Mouse (Mus musculus) forebrain, embryonic 11.5 days (tissue): ENCODE results near the gene Folr2. TPM values are rescaled to one million over a fixed set of nuclear protein-coding genes. Genes with fewer than 3 reads are reported as not detected.

ENCODE experiments used
- ATAC-seq: fragments of 200-750 bp; cut with Nextera tagmentation; replicated peaks from 2 replicates; pipeline ENCODE4 v1.8.0; 2017; ENCODE audit warnings: moderate TSS enrichment; ENCODE audit not compliant: low FRiP score
- DNase-seq: peaks from one replicate; pipeline ENCODE4 v3.0.0-alpha.2; 2017; ENCODE audit warnings: low spot score
- H3K27ac ChIP-seq: fragments of 300-500 bp; sonication (generic); 2 replicates; pipeline ENCODE4 v1.5.1; 2014; ENCODE audit warnings: low read depth, low read length
- H3K27me3 ChIP-seq: fragments of 300-500 bp; sonication (generic); 2 replicates; pipeline ENCODE4 v1.6.1; 2014; ENCODE audit warnings: mild to moderate bottlenecking, low read length, mixed read lengths; ENCODE audit not compliant: control insufficient read depth, insufficient read depth
- H3K36me3 ChIP-seq: fragments of 300-500 bp; sonication (generic); 2 replicates; pipeline ENCODE4 v1.6.1; 2014; ENCODE audit warnings: mild to moderate bottlenecking, low read length, moderate library complexity, mixed read lengths; ENCODE audit not compliant: control insufficient read depth, insufficient read depth
- H3K4me1 ChIP-seq: fragments of 300-500 bp; sonication (generic); replicated peaks from 2 replicates; pipeline ENCODE4 v1.6.1; 2014; ENCODE audit warnings: low read length, mixed read lengths; ENCODE audit not compliant: control insufficient read depth, insufficient read depth
- H3K4me2 ChIP-seq: fragments of 300-500 bp; sonication (generic); 2 replicates; pipeline ENCODE4 v1.6.1; 2014; ENCODE audit warnings: low read depth, mild to moderate bottlenecking, low read length, moderate library complexity, mixed read lengths; ENCODE audit not compliant: severe bottlenecking
- H3K4me3 ChIP-seq: fragments of 300-500 bp; sonication (generic); 2 replicates; pipeline ENCODE4 v1.5.1; 2014; ENCODE audit warnings: low read depth, low read length
- H3K9ac ChIP-seq: fragments of 300-500 bp; sonication (generic); 2 replicates; pipeline ENCODE4 v1.6.1; 2014; ENCODE audit warnings: low read length
- H3K9me3 ChIP-seq: fragments of 300-500 bp; sonication (generic); 2 replicates; pipeline ENCODE4 v1.6.1; 2016; ENCODE audit warnings: low read length, mixed read lengths; ENCODE audit not compliant: control insufficient read depth
- WGBS: fragments of 180-500 bp; shearing (Covaris S2); extraction: QIAGEN DNeasy Blood & Tissue Kit; methylation state at CpG from one replicate; pipeline ENCODE4 v1.1.7; 2014; 5-methylcytosine and 5-hydroxymethylcytosine counted together
- polyA plus RNA-seq: library from polyadenylated mRNA; unstranded; fragments of >200 nt; fragmentation: Nextera tagmentation; extraction: Ambion mirVana; gene quantifications from 2 replicates; pipeline ENCODE4 v1.2.1, GENCODE M21; 2014

Folr2 gene
- polyA plus RNA-seq, 1 experiment from 2014 or later, result 0.94 TPM

GRCm38 (mm10) chr7:101837154-101837605 lies 19.8 kb downstream of the Folr2 start:
- peak; percentile 21 for ATAC-seq
- WGBS, result under 1% methylated on average over 20 of the region's 20 CpGs

GRCm38 (mm10) chr7:101836271-101837153 lies 20.5 kb downstream of the Folr2 start:
- no peaks in the 10 kb centered on the region for H3K27me3 ChIP-seq
- DNase-seq (peak; percentile 92), ATAC-seq (peak; percentile 76)
- peak overlapping the region; percentile 87 for H3K4me3 ChIP-seq
- H3K9me3 ChIP-seq, result no peaks in the 10 kb centered on the region
- H3K4me1 ChIP-seq, result peaks cover 20% of the 10 kb centered on the region
- peak overlapping the region; percentile 97 for H3K9ac ChIP-seq
- peak overlapping the region; percentile 96 for H3K4me2 ChIP-seq
- under 1% methylated on average over 57 of the region's 63 CpGs for WGBS
- H3K36me3 ChIP-seq, result peaks cover 11% of the 10 kb centered on the region; the same call in 1 of the 2 replicates
- H3K27ac ChIP-seq, result peak overlapping the region; percentile 88

More at GRCm38 (mm10) chr7:101837154-101837605, 19.8 kb downstream of the Folr2 start:
- no peak for DNase-seq
- Histone ChIP-seq H3K27me3 (no peaks in the 10 kb centered on the region), H3K4me2 (peak overlapping the region; percentile 96), H3K27ac (peak overlapping the region; percentile 79), H3K4me1 (peaks cover 20% of the 10 kb centered on the region), H3K36me3 (peaks cover 8% of the 10 kb centered on the region; the same call in 1 of the 2 replicates), H3K9ac (peak overlapping the region; percentile 97), H3K4me3 (peak overlapping the region; percentile 87), H3K9me3 (no peaks in the 10 kb centered on the region)

GRCm38 (mm10) chr7:101835457-101836109 lies 21.4 kb downstream of the Folr2 start:
- no peak for DNase-seq
- peak overlapping the region; percentile 87 for H3K4me3 ChIP-seq
- H3K27me3 ChIP-seq, result no peaks in the 10 kb centered on the region
- no peaks in the 10 kb centered on the region for H3K9me3 ChIP-seq
- H3K4me2 ChIP-seq, result peak overlapping the region; percentile 96
- 45% methylated on average over 5 of the region's 5 CpGs for WGBS
- no peak overlapping the region; the same call in 1 of the 2 replicates for H3K27ac ChIP-seq
- H3K4me1 ChIP-seq, result peaks cover 20% of the 10 kb centered on the region
- H3K9ac ChIP-seq, result peak overlapping the region; percentile 97
- H3K36me3 ChIP-seq, result peaks cover 15% of the 10 kb centered on the region; the same call in 1 of the 2 replicates
- ATAC-seq, result no peak

GRCm38 (mm10) chr7:101834903-101835302 lies 22.1 kb downstream of the Folr2 start:
- Histone ChIP-seq H3K4me1 (peaks cover 20% of the 10 kb centered on the region), H3K36me3 (peaks cover 20% of the 10 kb centered on the region; the same call in 1 of the 2 replicates), H3K9me3 (no peaks in the 10 kb centered on the region), H3K27me3 (no peaks in the 10 kb centered on the region), H3K4me3 (peak overlapping the region; percentile 87), H3K9ac (no peak overlapping the region; the same call in 1 of the 2 replicates), H3K27ac (no peak overlapping the region; the same call in 1 of the 2 replicates), H3K4me2 (peak overlapping the region; percentile 96; the same call in 1 of the 2 replicates)
- ATAC-seq (no peak), DNase-seq (no peak)
- WGBS, result 74% methylated on average over 3 of the region's 3 CpGs

- Histone ChIP-seq H3K27ac (0 out of 2 replicates have a peak overlapping the region, but pooled peaks have one; percentile 18), H3K9ac (peak overlapping the region; percentile 32), H3K9me3 (no peaks in the 10 kb centered on the region), H3K4me2 (no peak overlapping the region), H3K27me3 (no peaks in the 10 kb centered on the region), H3K4me1 (peaks cover 20% of the 10 kb centered on the region), H3K36me3 (peaks cover 22% of the 10 kb centered on the region; the same call in 1 of the 2 replicates), H3K4me3 (no peak overlapping the region)
- no peak for ATAC-seq
- WGBS, result 74% methylated on average over 3 of the region's 3 CpGs
- no peak for DNase-seq
Measured at GRCm38 (mm10) chr7:101833916-101834584, 22.9 kb downstream of the Folr2 start.

GRCm38 (mm10) chr7:101833352-101833751 lies 23.6 kb downstream of the Folr2 start:
- no peaks in the 10 kb centered on the region for H3K27me3 ChIP-seq
- no peaks in the 10 kb centered on the region for H3K9me3 ChIP-seq
- no peak overlapping the region for H3K9ac ChIP-seq
- H3K4me2 ChIP-seq, result no peak overlapping the region
- peaks cover 22% of the 10 kb centered on the region; the same call in 1 of the 2 replicates for H3K36me3 ChIP-seq
- DNase-seq (no peak), ATAC-seq (no peak)
- no peak overlapping the region for H3K4me3 ChIP-seq
- H3K27ac ChIP-seq, result no peak overlapping the region
- peaks cover 20% of the 10 kb centered on the region for H3K4me1 ChIP-seq
- 71% methylated on average over 5 of the region's 5 CpGs for WGBS

GRCm38 (mm10) chr7:101832372-101832771 lies 24.6 kb downstream of the Folr2 start:
- no peak for ATAC-seq

GRCm38 (mm10) chr7:101831437-101831836 lies 25.6 kb downstream of the Folr2 start:
- ATAC-seq, result no peak
- Histone ChIP-seq H3K4me1 (peaks cover 20% of the 10 kb centered on the region), H3K36me3 (peaks cover 25% of the 10 kb centered on the region; the same call in 1 of the 2 replicates)

More at GRCm38 (mm10) chr7:101832372-101832771, 24.6 kb downstream of the Folr2 start:
- H3K4me1 ChIP-seq, result peaks cover 20% of the 10 kb centered on the region
- DNase-seq, result no peak
- no peaks in the 10 kb centered on the region for H3K9me3 ChIP-seq
- no peak overlapping the region for H3K27ac ChIP-seq
- H3K36me3 ChIP-seq, result peaks cover 23% of the 10 kb centered on the region; the same call in 1 of the 2 replicates
- WGBS, result 90% methylated on average over 4 of the region's 4 CpGs
- H3K4me3 ChIP-seq, result no peak overlapping the region
- no peak overlapping the region for H3K4me2 ChIP-seq
- H3K27me3 ChIP-seq, result no peaks in the 10 kb centered on the region
- no peak overlapping the region for H3K9ac ChIP-seq

More at GRCm38 (mm10) chr7:101831437-101831836, 25.6 kb downstream of the Folr2 start:
- Histone ChIP-seq H3K9me3 (no peaks in the 10 kb centered on the region), H3K27me3 (no peaks in the 10 kb centered on the region), H3K4me3 (no peak overlapping the region), H3K4me2 (no peak overlapping the region), H3K9ac (no peak overlapping the region), H3K27ac (no peak overlapping the region)
- no peak for DNase-seq
- WGBS, result 93% methylated on average over 8 of the region's 8 CpGs
